Mouse (Mus musculus) CH12.LX (cell line): ENCODE results near the gene Il10ra.

Source experiments
- CTCF ChIP-seq, 2 experiments: IDR thresholded peaks in 1 of 2; conservative IDR thresholded peaks in 1 of 2; 2 replicates each; pipeline ENCODE4 v1.5.1; 2011 to 2012; ENCODE audit warnings: low read depth in 2 of 2, low read length in 2 of 2, improper control_type of control experiment in 1 of 2, inconsistent platforms in 1 of 2, mild to moderate bottlenecking in 1 of 2, moderate library complexity in 1 of 2
- E2F4 ChIP-seq: IDR thresholded peaks from 2 replicates; pipeline ENCODE4 v1.6.1; 2011; ENCODE audit warnings: low read depth, low read length, improper control_type of control experiment; ENCODE audit not compliant: insufficient replicate concordance
- EP300 ChIP-seq: IDR thresholded peaks from 2 replicates; pipeline ENCODE4 v1.6.1; 2011; ENCODE audit warnings: low read length, improper control_type of control experiment
- JUND ChIP-seq: conservative IDR thresholded peaks from 2 replicates; pipeline ENCODE4 v1.6.1; 2011; ENCODE audit warnings: low read depth, low read length, improper control_type of control experiment
- MAFK ChIP-seq: IDR thresholded peaks from 2 replicates; pipeline ENCODE4 v1.6.1; 2011; ENCODE audit warnings: low read length, improper control_type of control experiment; ENCODE audit not compliant: insufficient replicate concordance
- MEF2A ChIP-seq: IDR thresholded peaks from 2 replicates; pipeline ENCODE4 v1.6.1; 2014; ENCODE audit warnings: low read depth, mild to moderate bottlenecking, inconsistent platforms, low read length, improper control_type of control experiment, borderline replicate concordance
- MXI1 ChIP-seq: IDR thresholded peaks from 2 replicates; pipeline ENCODE4 v1.6.1; 2011; ENCODE audit warnings: mild to moderate bottlenecking, low read depth, low read length, improper control_type of control experiment
- NELFE ChIP-seq: IDR thresholded peaks from 2 replicates; pipeline ENCODE4 v1.6.1; 2011; ENCODE audit warnings: low read depth, low read length, improper control_type of control experiment
- POLR2A ChIP-seq: IDR thresholded peaks from 2 replicates; pipeline ENCODE4 v1.6.1; 2011; ENCODE audit warnings: low read depth, mild to moderate bottlenecking, improper control_type of control experiment, low read length
- POLR2AphosphoS2 ChIP-seq: IDR thresholded peaks from 2 replicates; pipeline ENCODE4 v1.6.1; 2011; ENCODE audit warnings: low read depth, low read length, improper control_type of control experiment
- SMC3 ChIP-seq: IDR thresholded peaks from 2 replicates; pipeline ENCODE4 v1.6.1; 2011; ENCODE audit warnings: low read depth, low read length, improper control_type of control experiment
- TBP ChIP-seq: conservative IDR thresholded peaks from 2 replicates; pipeline ENCODE4 v1.6.1; 2011; ENCODE audit warnings: low read depth, low read length, improper control_type of control experiment
- ZC3H11A ChIP-seq: IDR thresholded peaks from 2 replicates; pipeline ENCODE4 v1.6.1; 2012; ENCODE audit warnings: low read depth, mild to moderate bottlenecking, inconsistent platforms, low read length, improper control_type of control experiment

GRCm38 (mm10) chr9:45313913-45314312 lies 45.0 kb upstream of the Il10ra start:
- TF ChIP-seq CTCF (conservative IDR thresholded peaks at IDR 0.05 in 1 of 2, IDR thresholded peaks at IDR 0.05 in 1 of 2; ENCODE audit: low read depth in 2 of 2, low read length in 2 of 2) (no peak), POLR2A (no peak), SMC3 (no peak), ZC3H11A (no peak), MEF2A (no peak), TBP (no peak), MAFK (no peak), JUND (no peak), POLR2AphosphoS2 (no peak), E2F4 (no peak), MXI1 (no peak), EP300 (no peak), NELFE (no peak)
